Mouse (Mus musculus) G1E (cell line): ENCODE data around the gene Zfhx2.

ENCODE experiments used
- CTCF ChIP-seq: IDR thresholded peaks from 2 replicates; pipeline ENCODE4 v1.5.1; 2012; ENCODE audit warnings: low read depth, low read length, inconsistent platforms, mixed read lengths
- TAL1 ChIP-seq: conservative IDR thresholded peaks from 2 replicates; pipeline ENCODE4 v1.6.1; 2012; ENCODE audit warnings: low read depth, low read length, inconsistent platforms, mixed read lengths

DNA sequence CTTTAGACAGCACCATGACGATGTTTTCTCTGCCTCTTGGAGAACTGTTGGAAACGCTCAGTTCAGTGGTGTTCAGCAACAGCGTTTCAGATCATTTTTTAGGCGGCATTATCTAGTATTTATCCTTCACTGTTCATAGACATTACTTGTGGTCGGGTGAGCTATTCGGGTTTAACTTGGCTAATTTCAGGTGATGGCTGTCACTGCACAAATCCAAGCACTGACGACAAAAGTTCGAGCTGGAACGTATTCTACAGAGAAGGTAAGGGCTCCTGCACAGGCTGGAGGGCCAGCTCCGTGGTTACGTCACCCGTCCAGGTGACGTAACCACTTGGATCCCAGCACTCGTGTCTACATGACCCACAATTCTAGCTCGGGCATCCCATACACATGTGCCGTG, 75.2 kb downstream of the Zfhx2 start:
- no peak for TF ChIP-seq CTCF
- TF ChIP-seq TAL1 = no peak
